8 mouse cellular contexts compared by ENCODE assay signal in genomic region chr15:51103948-51104347, GRCm38 (mm10).
DNase-seq lines count a peak whose midpoint lies in the region; ATAC-seq and TF ChIP-seq lines count a peak whose summit lies in the region.
"Had no signal": no experiment of that assay in that cellular context is flagged by ENCODE, and none has a peak within 500 bp of the region (broad histone marks: within the 10 kb centered on the region; RNA-seq: fewer than 3 reads in every experiment).

No protein-coding gene starts in this region.

- H3K4me3 ChIP-seq in lung, embryonic 14.5 days (ENCODE audit: low read depth, low read length) = no peak overlapping the region
- H3K4me3 ChIP-seq in forebrain, embryonic 13.5 days = no peak overlapping the region
- no peak overlapping the region for H3K4me3 ChIP-seq in intestine, embryonic 15.5 days (replicated peaks)
- peak overlapping the region; percentile 31 for H3K4me3 ChIP-seq in neural tube, embryonic 13.5 days
- H3K4me3 ChIP-seq: liver, embryonic 13.5 days had no signal

- peak overlapping the region; percentile 50 for H3K4me2 ChIP-seq in lung, embryonic 14.5 days
- peak overlapping the region; percentile 55 for H3K4me2 ChIP-seq in forebrain, embryonic 13.5 days
- peak overlapping the region; percentile 42; the same call in 1 of the 2 replicates for H3K4me2 ChIP-seq in intestine, embryonic 15.5 days (replicated peaks)
- peak overlapping the region; percentile 58 for H3K4me2 ChIP-seq in neural tube, embryonic 13.5 days
- H3K4me2 ChIP-seq: liver, embryonic 13.5 days had no signal

- H3K9ac ChIP-seq in lung, embryonic 14.5 days = no peak overlapping the region
- H3K9ac ChIP-seq in forebrain, embryonic 13.5 days = no peak overlapping the region
- H3K9ac ChIP-seq in intestine, embryonic 15.5 days = no peak overlapping the region
- H3K9ac ChIP-seq in neural tube, embryonic 13.5 days = no peak overlapping the region
- H3K9ac ChIP-seq: liver, embryonic 13.5 days had no signal

- H3K4me1 ChIP-seq in lung, embryonic 14.5 days (ENCODE audit: insufficient read depth) = 0 out of 2 replicates have a peak, but pooled peaks cover 8% of the 10 kb centered on the region
- H3K4me1 ChIP-seq in forebrain, embryonic 13.5 days = 0 out of 2 replicates have a peak, but pooled peaks cover 3% of the 10 kb centered on the region
- H3K4me1 ChIP-seq in intestine, embryonic 15.5 days (replicated peaks) = no peaks in the 10 kb centered on the region
- H3K4me1 ChIP-seq in neural tube, embryonic 13.5 days (replicated peaks) = peaks cover 11% of the 10 kb centered on the region
- H3K4me1 ChIP-seq: liver, embryonic 13.5 days had no signal

- H3K27me3 ChIP-seq in lung, embryonic 14.5 days (ENCODE audit: insufficient read depth, low read length) = no peaks in the 10 kb centered on the region
- H3K27me3 ChIP-seq in forebrain, embryonic 13.5 days = no peaks in the 10 kb centered on the region
- H3K27me3 ChIP-seq in intestine, embryonic 15.5 days (replicated peaks) = no peaks in the 10 kb centered on the region
- H3K27me3 ChIP-seq in neural tube, embryonic 13.5 days = no peaks in the 10 kb centered on the region
- H3K27me3 ChIP-seq: liver, embryonic 13.5 days had no signal

- DNase-seq in lung, embryonic 14.5 days = no peak
- no peak for DNase-seq in lung, postnatal 36 days
- no peak for DNase-seq in heart, adult 11 months
- DNase-seq: liver, embryonic 13.5 days had no signal

- no peak for TF ChIP-seq CTCF in lung, embryonic 14.5 days (IDR thresholded peaks at IDR 0.05; ENCODE audit: low read depth)

- H3K27ac ChIP-seq in lung, embryonic 14.5 days (ENCODE audit: low read depth) = no peak overlapping the region
- H3K27ac ChIP-seq in forebrain, embryonic 13.5 days = no peak overlapping the region
- H3K27ac ChIP-seq in intestine, embryonic 15.5 days = no peak overlapping the region
- no peak overlapping the region for H3K27ac ChIP-seq in neural tube, embryonic 13.5 days (replicated peaks)
- H3K27ac ChIP-seq: liver, embryonic 13.5 days had no signal

- no peak for ATAC-seq in lung, embryonic 14.5 days (ENCODE audit: insufficient read depth)
- peak; percentile 55 for ATAC-seq in forebrain, embryonic 13.5 days
- no peak for ATAC-seq in intestine, embryonic 15.5 days
- ATAC-seq in neural tube, embryonic 13.5 days (ENCODE audit: low read depth) = no peak
- ATAC-seq in cerebellum, adult (ENCODE audit: insufficient number of reproducible peaks, low FRiP score, low TSS enrichment) = no peak

- no peaks in the 10 kb centered on the region for H3K36me3 ChIP-seq in lung, embryonic 14.5 days (ENCODE audit: insufficient read depth)
- H3K36me3 ChIP-seq in forebrain, embryonic 13.5 days (ENCODE audit: poor library complexity, severe bottlenecking) = no peaks in the 10 kb centered on the region
- no peaks in the 10 kb centered on the region for H3K36me3 ChIP-seq in intestine, embryonic 15.5 days
- no peaks in the 10 kb centered on the region for H3K36me3 ChIP-seq in neural tube, embryonic 13.5 days
- H3K36me3 ChIP-seq: liver, embryonic 13.5 days had no signal

- no peaks in the 10 kb centered on the region for H3K9me3 ChIP-seq in lung, embryonic 14.5 days (ENCODE audit: low read depth, low read length)
- H3K9me3 ChIP-seq in forebrain, embryonic 13.5 days (replicated peaks) = no peaks in the 10 kb centered on the region
- H3K9me3 ChIP-seq in intestine, embryonic 15.5 days = no peaks in the 10 kb centered on the region
- no peaks in the 10 kb centered on the region for H3K9me3 ChIP-seq in neural tube, embryonic 13.5 days
- H3K9me3 ChIP-seq: liver, embryonic 13.5 days had no signal

- 76% methylated on average over 7 of the region's 7 CpGs for WGBS in lung, embryonic 14.5 days
- WGBS in forebrain, embryonic 13.5 days = 60% methylated on average over 7 of the region's 7 CpGs
- 69% methylated on average over 7 of the region's 7 CpGs for WGBS in intestine, embryonic 15.5 days
- WGBS in neural tube, embryonic 13.5 days = 47% methylated on average over 7 of the region's 7 CpGs
